Mouse (Mus musculus): Measurements from ENCODE around the gene BC053393.

GRCm38 (mm10) chr11:46561096-46561495 is 10.2 kb upstream of the BC053393 start:
- TF ChIP-seq CTCF (conservative IDR thresholded peaks at IDR 0.05; ENCODE audit: low read length) (no peak), POU5F1 (IDR thresholded peaks at IDR 0.05; ENCODE audit: borderline replicate concordance, low read length) (no peak)

Measured in E14TG2a.4 (cell line).